Mouse (Mus musculus): ENCODE results near the gene Mast4. TPM values are rescaled to one million over a fixed set of nuclear protein-coding genes. Genes with fewer than 3 reads are reported as not detected.

The Mast4 gene
- total and polyA plus RNA-seq, 3 experiments = 0.99 to 7.4 (median 6.1) TPM

DNA sequence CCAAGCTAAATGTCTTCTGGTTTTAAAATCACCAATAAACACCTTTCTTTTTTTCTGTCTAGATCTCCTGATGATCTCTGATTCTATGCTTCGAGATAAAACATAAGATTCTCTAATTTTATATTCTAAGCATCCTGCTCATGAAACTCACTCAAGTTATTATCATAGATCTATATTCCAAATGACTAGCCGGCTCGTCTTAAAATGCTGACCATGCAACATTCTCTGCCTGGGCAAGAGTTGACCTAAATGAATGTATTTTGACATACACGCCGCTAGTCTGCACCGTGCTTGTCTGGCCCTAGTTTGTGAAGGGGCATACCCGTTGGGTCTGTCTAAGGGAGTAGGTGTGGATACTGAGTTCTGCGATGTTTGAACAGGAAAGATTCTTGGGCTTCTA is 579.2 kb downstream of the Mast4 start:
- Histone ChIP-seq H3K4me2 (ENCODE audit: insufficient read depth, low read depth, poor library complexity, severe bottlenecking) (no peak overlapping the region), H3K36me3 (replicated peaks in 1 of 2; ENCODE audit: control insufficient read depth in 1 of 2, insufficient read depth in 1 of 2, low read length in 1 of 2) (peaks cover 41 to 71% of the 10 kb centered on the region in 2 experiments), H3K79me2 (replicated peaks; ENCODE audit: control insufficient read depth, extremely low read depth, insufficient read depth, poor library complexity, severe bottlenecking) (no peaks in the 10 kb centered on the region), H3K9me3 (replicated peaks; ENCODE audit: low read length) (no peaks in the 10 kb centered on the region), H3K4me3 (replicated peaks in 1 of 3; ENCODE audit: low read depth in 2 of 3, low read length in 2 of 3, poor library complexity in 1 of 3) (no peak overlapping the region), H3K9ac (ENCODE audit: insufficient read depth, low read depth) (no peak overlapping the region), H3K27ac (ENCODE audit: insufficient read depth, low read depth) (no peak overlapping the region), H3K27me3 (replicated peaks) (no peaks in the 10 kb centered on the region), H3K4me1 (ENCODE audit: control insufficient read depth in 1 of 2, insufficient read depth in 2 of 2) (peaks cover 0 to 34% of the 10 kb centered on the region in 2 experiments; a peak in 3 of 4 replicates)
- TF ChIP-seq MAFK (IDR thresholded peaks at IDR 0.05; ENCODE audit: insufficient replicate concordance, low read length) (peak; percentile 70), JUND (conservative IDR thresholded peaks at IDR 0.05; ENCODE audit: low read depth, low read length) (no peak)
- no peak for DNase-seq (ENCODE audit: extremely low read depth)
- dilution Hi-C loops (cut with MboI; ENCODE audit: extremely low pct_ligation_motif_present, extremely low pct_unique_long_range_greater_than_20kb, low sequenced_read_pairs) = no loop called here
- in situ Hi-C loops (cut with MboI; ENCODE audit: low pct_ligation_motif_present, low pct_unique_long_range_greater_than_20kb, low sequenced_read_pairs) = no loop called here

DNA sequence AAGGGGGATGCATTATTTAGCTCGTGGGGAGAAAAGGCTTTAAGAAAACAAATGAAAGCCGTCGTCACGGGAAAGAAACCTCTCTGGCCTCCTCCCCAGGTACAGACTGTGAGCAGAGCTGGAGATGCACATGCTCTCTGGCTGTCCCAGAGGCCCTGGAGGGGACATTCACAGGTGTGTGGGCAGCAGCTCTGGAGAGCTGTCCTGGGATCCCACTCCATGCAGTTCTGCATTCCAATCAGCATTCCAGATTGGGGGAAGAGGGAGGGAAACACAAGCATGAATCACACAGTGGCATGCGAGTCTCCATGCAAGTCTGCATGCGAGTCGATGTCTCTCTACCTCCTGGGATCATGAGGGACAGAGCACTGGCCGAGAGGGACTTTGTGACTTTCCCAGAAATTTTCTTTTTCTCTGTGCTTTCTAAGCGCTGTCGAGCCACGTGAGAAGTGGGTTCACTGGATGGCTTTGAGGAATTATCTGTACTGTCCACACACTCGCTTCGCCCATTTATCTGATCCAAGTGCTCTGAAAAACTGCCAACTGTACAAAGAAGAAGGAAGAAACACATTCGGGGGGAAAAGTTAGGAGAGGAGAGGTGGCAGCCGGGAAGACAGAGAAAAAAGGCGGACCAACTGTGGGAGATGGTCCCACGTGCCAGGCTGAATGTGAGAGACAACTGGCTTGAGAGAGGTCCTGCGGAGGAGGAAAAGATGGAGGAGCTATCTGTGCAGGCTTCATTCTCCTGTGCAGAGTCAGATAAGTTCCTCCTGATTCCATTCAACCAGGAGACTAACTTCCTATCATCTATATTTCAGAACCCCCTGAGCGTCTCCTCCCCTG is 580.4 kb downstream of the Mast4 start:
- TF ChIP-seq CTCF (conservative IDR thresholded peaks at IDR 0.05 in 1 of 2, IDR thresholded peaks at IDR 0.05 in 1 of 2; ENCODE audit: low read depth in 2 of 2, low read length in 2 of 2) (no peak), UBTF (IDR thresholded peaks at IDR 0.05; ENCODE audit: low read depth, low read length) (no peak), MAX (IDR thresholded peaks at IDR 0.05; ENCODE audit: low read length) (no peak), ELF1 (IDR thresholded peaks at IDR 0.05; ENCODE audit: low read depth, low read length) (no peak), POLR2AphosphoS2 (IDR thresholded peaks at IDR 0.05; ENCODE audit: low read depth, low read length) (no peak), ZNF384 (IDR thresholded peaks at IDR 0.05; ENCODE audit: low read depth, low read length) (no peak), POLR2A (IDR thresholded peaks at IDR 0.05; ENCODE audit: low read depth, low read length) (no peak), EP300 (IDR thresholded peaks at IDR 0.05; ENCODE audit: low read length) (no peak), IRF4 (IDR thresholded peaks at IDR 0.05; ENCODE audit: low read depth, low read length) (no peak), MXI1 (IDR thresholded peaks at IDR 0.05; ENCODE audit: low read depth, low read length) (no peak), NRF1 (IDR thresholded peaks at IDR 0.05; ENCODE audit: low read depth, low read length) (no peak), MAZ (IDR thresholded peaks at IDR 0.05; ENCODE audit: low read depth, low read length) (no peak), GABPA (IDR thresholded peaks at IDR 0.05; ENCODE audit: insufficient replicate concordance, low read depth, low read length) (no peak)
- Histone ChIP-seq H3K9me3 (replicated peaks; ENCODE audit: low read length) (no peaks in the 10 kb centered on the region), H3K27me3 (replicated peaks) (no peaks in the 10 kb centered on the region), H3K36me3 (replicated peaks in 1 of 2; ENCODE audit: control insufficient read depth in 1 of 2, insufficient read depth in 1 of 2, low read length in 1 of 2) (peaks cover 49 to 80% of the 10 kb centered on the region in 2 experiments), H3K27ac (ENCODE audit: insufficient read depth, low read depth) (no peak overlapping the region), H3K4me2 (ENCODE audit: insufficient read depth, low read depth, poor library complexity, severe bottlenecking) (no peak overlapping the region), H3K4me3 (replicated peaks in 1 of 3; ENCODE audit: low read depth in 2 of 3, low read length in 2 of 3, poor library complexity in 1 of 3) (no peak overlapping the region), H3K4me1 (ENCODE audit: control insufficient read depth in 1 of 2, insufficient read depth in 2 of 2) (peaks cover 0 to 22% of the 10 kb centered on the region in 2 experiments; a peak in 2 of 4 replicates), H3K79me2 (replicated peaks; ENCODE audit: control insufficient read depth, extremely low read depth, insufficient read depth, poor library complexity, severe bottlenecking) (no peaks in the 10 kb centered on the region), H3K9ac (ENCODE audit: insufficient read depth, low read depth) (no peak overlapping the region)
- no peak for DNase-seq (ENCODE audit: extremely low read depth)
- in situ Hi-C loops (cut with MboI; ENCODE audit: low pct_ligation_motif_present, low pct_unique_long_range_greater_than_20kb, low sequenced_read_pairs) = no loop called here
- dilution Hi-C loops (cut with MboI; ENCODE audit: extremely low pct_ligation_motif_present, extremely low pct_unique_long_range_greater_than_20kb, low sequenced_read_pairs) = no loop called here

Measured in CH12.LX (cell line).